Mouse (Mus musculus): ENCODE results near the gene Slc4a1. TPM values are rescaled to one million over a fixed set of nuclear protein-coding genes. Genes with fewer than 3 reads are reported as not detected.
A peak's percentile ranks its signal among the peaks of the same experiment; 100 is the strongest.
"Not testable (repeated sequence)": the region's sequence is repeated elsewhere in the genome, so short reads cannot be mapped to it uniquely, and the experiment has no call there.

Slc4a1 gene
- polyA plus RNA-seq (2012; rRNA removed) = 0.35 and 0.36 TPM in 2 replicates

DNA sequence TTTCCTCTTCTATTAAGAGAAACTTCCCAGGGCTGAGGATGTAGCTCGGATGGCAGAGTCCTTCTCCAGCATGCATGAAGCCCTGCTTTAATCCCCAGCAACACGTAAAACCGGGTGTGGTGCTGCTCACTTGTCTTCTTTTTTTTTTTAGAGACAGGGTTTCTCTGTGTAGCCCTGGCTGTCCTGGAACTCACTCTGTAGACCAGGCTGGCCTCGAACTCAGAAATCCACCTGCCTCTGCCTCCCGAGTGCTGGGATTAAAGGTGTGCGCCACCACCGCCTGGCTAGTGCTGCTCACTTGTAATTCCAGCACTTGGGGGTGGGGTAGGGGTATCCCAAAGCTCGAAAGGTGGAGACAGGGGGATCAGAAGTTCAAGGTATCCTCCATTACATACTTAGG is at the start of gene Slc4a1:
TSS of gene Slc4a1 (minus strand) at position 101 of the 400 bp plus-strand sequence.
- DNase-seq (ENCODE audit: low read depth) = not testable (repeated sequence)

DNA sequence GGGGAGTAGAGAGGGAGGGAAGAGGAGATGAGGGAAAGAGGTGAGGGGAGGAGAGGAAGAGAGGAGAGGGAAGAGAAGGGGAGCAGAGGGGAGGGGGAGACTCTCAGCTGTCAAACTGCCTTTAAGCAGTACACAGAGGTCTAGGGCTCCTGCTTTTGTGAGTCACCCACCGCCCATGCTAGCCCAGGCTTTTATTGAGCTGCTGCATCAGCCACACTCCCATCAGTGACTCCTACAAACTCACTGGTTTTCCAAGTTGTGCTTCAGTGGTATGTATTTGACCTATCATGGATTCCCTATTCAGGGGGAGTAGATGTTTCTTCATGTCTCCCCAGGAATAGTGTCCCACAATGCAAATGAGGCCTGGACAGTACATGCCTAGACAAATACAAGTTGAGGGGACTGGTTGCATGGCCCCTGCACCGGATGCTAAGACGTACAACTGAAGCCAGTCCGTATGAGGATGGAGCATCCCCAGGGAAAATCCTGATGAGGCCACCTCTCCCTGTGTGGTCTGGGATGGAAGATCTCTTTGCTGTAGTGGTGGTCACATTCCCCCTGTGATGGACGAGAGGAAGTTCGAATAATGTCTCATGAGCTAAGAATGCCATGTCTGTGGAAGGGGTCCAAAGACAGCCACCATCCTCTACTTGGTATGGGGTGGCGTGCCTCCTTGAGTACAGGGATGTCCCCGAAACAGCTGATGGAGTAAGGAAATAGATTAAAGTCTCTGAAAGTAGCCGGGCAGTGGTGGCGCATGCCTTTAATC is 49.2 kb upstream of the Slc4a1 start:
- no peak for DNase-seq (ENCODE audit: low read depth)

DNA sequence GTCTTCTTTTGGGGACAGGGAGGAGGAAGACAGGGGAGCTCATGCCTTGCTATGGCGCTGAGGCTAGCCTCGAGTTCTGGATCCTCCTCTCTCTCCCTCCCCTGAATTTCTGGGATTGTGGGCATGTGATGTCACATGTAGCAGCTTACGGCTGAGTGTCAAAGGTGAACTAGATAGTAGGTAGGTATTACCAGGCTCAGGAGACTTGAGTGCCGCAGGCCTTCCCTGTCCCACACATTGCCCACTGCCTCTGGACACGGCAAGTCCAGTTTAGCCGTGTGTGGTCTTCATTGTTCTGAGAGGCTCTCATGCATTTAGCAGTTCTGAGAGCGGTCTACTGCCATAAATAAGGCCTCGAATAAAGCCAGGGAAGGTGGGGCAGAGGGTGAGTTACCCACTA is 47.1 kb upstream of the Slc4a1 start:
- no peak for DNase-seq (ENCODE audit: low read depth)

DNA sequence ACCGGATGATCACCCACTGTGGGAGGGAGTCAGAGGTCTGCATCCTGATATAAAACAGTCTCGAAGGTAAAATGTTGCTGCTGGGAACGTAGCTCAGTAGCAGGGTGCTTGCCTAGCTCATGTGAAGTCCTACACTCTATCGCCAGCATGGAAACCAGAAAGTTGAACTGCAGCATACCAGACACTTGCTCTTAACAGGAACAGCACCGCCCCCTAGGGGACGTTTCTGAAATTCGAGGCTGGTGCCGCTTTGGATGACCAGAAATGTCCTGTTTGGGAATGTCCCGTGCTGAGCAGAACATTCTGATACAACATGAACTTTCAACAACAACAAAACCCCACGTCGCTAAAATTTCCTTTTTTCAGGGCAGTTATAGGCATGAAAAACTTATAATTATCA is 45.7 kb upstream of the Slc4a1 start:
- no peak for DNase-seq (ENCODE audit: low read depth)

DNA sequence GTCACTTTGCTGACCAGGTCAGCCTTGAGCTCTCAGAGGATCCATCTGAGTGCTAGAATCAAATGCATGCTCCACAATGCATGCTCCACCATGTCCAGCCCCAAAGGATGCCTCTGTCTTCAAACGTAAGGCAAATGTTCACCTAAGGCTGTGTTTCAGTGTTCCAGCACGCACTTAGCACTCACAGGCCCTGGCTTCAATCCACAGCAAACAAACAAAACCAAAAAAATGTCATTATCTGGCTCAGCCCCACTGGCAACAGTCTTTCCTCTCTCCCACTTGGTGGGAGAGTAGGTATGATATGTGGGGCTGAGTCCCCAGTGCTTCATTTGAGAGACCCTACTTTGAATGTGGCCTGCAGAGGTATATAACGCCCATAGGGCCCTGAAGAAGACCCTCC is 45.1 kb upstream of the Slc4a1 start:
- DNase-seq (ENCODE audit: low read depth) = no peak

DNA sequence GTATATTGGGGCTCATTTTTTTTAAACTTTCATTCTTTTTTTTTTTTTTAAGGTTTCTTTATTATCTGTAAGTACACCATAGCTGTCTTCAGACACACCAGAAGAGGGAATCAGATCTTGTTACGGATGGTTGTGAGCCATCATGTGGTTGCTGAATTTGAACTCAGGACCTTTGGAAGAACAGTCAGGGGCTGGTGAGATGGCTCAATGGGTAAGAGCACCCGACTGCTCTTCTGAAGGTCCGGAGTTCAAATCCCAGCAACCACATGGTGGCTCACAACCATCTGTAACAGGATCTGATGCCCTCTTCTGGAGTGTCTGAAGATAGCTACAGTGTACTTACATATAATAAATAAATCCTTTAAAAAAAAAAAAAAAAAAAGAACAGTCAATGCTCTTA is 44.3 kb upstream of the Slc4a1 start:
- not testable (repeated sequence) for DNase-seq (ENCODE audit: low read depth)

DNA sequence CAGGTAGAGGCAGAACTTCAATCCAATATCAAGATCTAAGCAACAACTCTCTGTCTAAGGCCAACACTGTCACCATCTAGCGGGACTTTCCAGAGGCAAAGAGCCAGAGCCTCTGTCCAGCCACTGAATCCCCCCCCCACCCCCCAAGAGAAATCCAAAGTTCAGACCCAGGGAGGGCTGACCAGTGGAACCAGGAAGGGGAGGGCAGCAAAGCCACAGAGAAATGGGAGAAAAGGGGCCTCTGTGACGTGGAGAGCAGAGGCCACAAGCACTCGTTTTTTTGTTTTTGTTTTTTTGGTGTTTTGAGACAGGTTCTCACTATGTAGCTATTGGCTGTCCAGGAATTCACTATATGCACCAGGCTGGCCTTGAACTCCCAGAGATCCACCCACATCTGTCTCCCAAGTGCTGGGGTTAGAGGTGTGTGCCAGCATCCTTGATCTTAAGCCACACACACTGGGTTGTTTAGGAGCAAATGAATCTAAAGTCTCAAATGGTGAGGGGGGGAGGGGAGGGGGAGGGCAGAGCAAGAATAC is 43.9 kb upstream of the Slc4a1 start:
- DNase-seq (ENCODE audit: low read depth) = no peak

DNA sequence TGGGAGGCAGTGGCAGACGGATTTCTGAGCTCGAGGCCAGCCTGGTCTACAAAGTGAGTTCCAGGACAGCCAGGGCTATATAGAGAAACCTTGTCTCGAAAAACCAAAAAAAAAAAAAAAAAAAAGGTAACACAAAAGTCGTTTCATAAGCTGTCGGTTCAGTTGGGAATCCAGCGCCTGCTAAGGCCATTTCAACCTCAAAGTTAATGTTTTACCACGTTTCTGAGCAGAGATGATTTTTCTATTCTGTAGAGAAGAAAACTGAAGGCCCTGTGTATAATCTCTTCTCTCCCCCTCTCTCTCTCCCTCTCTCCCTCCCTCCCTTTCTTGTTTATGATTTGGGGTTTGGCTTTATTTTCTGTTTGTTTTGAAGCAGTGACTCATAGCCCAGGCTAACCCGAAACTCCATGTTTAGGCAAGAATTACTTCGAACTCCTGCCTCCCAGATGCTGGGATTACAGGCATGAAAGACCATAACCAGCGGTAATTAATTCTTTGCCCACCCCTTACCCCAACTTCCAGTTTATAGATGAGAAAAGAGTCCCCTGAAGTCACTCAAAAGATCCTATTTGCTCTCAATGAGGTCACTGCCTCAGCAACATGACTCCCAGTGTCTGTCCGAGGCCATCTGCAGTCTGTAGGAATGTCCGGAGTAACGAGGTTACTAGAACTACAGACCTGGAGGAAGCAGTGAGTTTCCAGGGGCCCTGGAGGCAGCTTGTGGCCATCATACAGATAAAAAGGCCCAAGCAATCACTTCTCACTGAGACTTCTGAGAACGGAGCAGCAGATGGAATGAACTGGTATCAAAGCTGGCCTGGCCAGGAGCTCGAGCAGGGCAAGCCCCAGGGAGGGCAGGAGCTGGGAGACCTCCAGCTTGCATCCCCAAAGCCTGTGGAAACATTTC is 43.1 kb upstream of the Slc4a1 start:
- no peak for DNase-seq (ENCODE audit: low read depth)

DNA sequence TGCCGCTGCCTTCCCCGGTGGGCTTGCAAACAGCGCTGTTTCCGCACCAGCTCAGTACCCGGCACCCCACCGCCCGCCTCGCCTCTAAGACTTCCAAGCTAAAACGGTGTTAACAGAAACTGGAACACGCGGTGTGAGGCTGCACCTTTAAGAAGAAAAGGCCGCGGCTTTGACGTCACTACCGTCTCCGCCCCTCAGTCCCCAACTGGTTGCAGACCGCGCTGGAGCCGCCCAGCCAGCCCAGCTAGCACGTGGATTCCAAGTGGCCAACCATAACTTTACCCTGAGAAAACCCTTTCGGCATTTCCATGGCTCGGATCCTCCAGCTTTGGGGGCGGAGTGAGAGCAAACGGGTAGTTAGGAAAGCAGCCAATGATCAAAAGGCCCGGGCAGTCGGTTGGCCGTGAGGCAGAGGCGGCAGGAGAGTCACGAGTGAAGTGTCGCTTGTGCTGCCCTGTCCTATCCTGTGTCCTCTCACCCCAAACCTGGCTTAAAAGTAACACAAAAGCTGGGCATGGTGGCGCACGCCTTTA is 42.4 kb upstream of the Slc4a1 start:
- DNase-seq (ENCODE audit: low read depth) = peak; percentile 94

DNA sequence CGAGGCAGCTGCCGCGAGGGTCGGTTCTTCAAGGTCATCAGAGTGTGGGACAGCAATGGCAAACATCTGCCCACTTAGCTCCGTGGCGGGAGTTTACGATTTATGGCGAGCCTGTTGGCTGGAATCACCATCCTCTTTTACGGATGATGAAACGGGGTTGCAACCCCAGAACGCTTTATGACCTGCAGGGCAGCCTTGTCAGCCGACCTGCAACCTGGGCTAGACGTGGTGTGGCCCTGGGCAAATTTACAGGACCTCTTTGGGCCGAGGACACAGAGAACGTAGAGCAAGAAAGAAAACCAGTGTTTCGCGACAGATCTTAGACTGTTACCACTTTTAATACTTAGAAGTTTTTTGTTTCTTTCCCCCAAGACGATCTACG is 41.8 kb upstream of the Slc4a1 start, which contains the start of gene Slc25a39:
TSS of gene Slc25a39 (minus strand) at position 113 of the 382 bp plus-strand sequence.
- no peak for DNase-seq (ENCODE audit: low read depth)

DNA sequence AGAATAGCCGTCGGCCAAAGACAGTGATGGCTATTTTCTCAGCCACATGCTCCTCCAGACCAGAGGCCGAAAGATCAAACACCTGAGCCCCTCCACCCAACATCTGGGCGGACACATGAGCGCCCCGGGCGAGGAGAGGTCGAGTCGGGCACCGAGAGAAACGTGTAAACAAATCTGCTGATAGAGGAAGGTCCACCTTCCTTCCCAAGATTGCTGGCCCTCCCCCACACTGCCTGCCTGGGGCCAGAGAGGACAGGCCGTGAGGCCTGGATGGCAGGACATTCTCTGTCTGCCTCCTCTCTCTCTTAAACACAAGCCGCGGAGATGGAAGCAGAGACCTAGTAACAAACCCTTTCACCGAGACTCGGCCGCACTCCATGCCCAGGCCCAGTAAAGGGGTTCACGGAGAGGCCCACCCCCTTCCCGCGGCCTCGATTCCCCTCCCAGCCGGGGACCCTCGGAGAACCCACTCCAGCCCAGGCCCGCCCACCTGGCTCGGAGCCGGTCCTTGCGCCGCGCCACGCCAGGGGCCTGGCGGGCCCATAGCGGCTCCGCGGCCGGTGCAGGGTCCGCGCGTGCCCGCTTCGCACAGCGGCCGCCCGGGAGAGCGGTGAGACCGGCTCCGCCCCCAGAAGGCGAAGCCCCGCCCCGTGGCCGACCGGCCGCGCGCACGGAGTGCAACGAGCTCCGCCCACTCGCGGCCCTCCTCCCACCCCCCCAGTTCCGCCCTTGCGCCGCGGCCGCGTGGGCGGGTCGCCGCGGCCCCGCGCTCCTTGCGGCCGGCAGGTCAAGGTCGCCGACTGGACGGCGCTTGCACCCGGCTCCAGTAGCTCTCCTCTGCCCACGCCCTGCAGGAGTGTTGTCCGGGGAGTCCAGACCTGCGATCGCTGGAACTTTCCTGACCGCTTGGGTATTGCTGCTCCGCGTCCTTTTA is 41.2 kb upstream of the Slc4a1 start:
- no peak for DNase-seq (ENCODE audit: low read depth)

DNA sequence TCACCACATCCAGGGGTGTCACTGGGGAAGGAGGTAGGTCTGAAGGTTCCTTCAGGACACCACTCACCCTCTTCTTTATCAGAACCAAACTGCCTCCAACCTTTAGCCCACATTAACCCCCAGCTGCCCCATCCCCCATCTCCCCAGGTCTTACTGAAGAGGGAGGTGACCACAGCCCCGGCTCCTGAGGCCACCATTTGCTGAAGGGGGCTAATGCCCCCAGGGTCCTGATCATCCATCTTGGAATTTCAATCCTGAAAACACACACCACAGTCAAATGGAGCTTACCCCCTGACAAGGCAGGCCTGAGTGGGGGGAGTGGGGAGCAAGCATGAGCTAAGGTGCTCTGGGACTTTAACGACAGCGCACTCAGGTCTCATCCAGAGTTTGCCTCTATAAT is 40.4 kb upstream of the Slc4a1 start:
- no peak for DNase-seq (ENCODE audit: low read depth)

DNA sequence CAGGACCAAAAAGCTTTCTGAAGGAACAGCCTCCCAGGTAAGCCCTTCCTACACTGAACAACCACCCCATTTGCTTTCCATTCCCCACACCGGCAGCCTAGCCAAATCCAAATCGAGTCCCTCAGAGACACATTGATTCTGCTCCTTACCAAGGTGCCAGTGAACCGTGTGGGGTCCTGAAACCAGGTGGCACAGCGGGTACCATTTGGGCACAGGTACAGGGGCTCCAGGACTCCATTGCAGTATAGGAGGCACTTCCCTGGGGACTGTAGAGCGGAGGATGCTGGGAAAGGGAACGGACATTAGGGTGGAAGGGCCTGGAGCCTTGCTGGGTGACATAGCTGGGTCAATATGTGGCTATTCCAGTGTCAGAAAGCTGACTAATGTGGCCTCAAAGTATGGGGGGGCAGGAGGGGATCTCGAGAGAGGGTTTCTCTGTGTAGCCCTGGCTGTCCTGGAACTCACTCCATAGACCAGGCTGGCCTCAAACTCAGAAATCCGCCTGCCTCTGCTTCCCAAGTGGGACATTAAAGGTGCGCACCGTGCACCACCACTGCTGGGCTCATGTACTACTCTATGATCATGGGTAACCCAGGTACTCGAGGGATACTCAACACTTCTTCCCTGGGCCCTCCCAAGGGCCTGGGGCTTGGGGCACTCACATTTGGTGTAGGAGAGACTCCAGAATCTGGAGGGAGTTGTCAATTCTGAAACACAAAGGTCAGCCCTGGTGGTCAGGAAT is 39.7 kb upstream of the Slc4a1 start:
- no peak for DNase-seq (ENCODE audit: low read depth)

DNA sequence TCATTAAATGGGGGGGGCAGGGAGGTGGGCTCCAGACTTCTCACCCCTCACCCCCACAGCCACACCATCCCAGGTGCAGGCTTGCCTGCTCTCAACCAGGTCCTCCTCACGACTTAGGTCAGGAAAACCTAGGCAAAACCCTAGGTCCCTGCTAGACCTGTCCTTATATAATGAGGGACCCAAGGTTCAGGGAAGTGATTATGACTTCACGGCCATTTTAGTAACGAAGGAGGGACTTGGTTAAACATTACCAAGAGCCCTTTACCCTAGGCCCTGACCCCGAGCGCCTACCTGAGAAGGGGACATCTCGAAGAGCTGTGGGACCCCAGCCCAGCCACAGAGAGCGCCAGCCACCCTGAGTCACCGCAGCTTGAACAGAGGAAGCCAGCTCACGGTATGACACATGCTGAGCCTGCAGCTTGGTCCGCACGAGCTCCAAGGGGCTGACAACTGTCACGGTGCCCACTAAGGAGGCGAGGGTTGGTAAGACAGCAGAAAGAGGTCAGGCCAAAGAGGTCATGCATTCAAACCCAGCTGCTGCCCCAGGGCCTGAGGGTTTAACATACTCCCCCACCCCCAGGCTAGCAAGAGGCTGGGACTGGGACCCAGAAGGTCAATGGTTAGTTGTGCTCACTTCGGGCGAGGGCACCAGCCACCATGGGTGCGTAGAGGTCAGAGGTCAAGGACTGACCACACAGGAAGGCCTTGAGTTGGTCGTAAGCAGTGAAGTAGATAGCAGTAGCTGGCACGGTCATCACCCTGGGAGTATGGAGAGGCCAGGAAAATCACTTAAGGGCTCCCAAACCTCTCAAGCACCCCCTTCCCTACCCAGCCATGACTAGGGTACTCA is 38.4 kb upstream of the Slc4a1 start:
- DNase-seq (ENCODE audit: low read depth) = no peak

DNA sequence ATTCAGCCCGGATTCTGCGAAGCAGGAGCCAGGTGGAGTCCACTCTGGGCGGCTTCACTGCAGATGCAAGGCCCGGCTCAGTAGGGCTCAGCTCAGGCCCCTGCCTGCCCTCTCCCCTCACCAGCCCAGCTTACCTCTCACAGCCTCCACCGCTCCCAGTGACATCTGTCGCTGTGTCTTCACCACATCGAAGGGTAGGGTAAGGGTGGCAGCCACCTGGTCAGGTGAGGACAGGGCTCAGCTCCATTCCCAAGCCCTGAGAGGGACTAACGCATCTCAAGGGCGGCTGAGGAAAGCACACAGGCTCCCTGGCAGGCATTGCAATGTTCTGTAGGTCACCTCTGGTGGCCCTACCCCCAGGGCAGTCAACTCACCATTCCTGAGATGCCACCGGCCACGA is 37.7 kb upstream of the Slc4a1 start:
- no peak for DNase-seq (ENCODE audit: low read depth)

DNA sequence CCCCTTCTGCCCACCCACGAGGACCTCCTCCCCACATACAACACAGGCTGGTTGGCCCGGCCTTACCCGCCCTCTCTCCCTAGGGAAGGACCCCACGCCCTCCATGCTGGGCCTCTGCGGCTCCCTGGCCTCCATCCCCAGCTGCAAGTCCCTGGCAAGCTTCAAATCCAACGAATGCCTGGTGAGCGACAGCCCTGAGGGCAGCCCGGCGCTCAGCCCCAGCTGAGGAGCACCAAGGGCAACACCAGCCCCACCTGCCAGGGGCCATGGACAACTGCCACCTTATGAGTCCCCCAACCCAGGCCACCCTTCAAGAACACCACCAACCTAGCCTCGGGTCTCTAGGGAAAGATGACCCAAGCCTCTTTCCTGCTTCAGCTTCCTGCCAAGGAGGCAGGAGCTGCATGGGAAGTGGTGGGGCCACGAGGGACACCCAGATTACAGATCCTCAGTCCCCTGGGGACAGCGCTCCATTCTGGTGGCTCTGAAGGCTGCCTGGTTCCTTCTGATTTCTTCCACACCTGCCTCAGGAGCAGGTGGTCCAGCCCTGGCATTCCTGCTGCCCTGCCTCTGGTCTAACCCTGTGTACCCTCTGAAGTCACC is 36.0 kb upstream of the Slc4a1 start:
- no peak for DNase-seq (ENCODE audit: low read depth)

DNA sequence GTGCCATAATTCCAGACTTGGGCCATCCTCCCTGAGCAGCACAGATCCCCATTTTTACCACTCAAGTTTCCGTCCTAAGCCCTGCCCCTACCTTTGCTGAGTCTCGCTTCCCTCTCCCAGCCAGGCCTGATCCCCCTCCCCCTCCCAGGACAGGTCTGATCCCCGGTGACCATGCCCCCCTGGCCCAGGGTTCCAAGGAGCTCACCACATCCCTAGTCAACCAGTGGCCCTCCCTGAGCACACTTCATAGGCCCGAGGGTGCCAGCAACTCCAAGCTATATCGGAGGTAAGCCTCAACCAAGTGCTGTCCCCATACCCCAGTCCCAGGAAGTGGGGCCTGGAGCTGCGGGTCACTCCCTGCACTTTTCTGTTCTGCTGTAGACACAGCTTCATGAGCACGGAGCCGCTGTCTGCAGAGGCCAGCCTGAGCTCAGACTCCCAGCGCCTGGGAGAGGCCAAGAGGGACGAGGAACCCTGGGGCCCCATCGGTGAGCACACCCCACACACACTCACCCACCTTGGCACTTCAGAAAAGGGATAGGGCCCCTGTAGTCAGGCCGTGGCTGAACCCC is 34.6 kb upstream of the Slc4a1 start:
- DNase-seq (ENCODE audit: low read depth) = no peak

DNA sequence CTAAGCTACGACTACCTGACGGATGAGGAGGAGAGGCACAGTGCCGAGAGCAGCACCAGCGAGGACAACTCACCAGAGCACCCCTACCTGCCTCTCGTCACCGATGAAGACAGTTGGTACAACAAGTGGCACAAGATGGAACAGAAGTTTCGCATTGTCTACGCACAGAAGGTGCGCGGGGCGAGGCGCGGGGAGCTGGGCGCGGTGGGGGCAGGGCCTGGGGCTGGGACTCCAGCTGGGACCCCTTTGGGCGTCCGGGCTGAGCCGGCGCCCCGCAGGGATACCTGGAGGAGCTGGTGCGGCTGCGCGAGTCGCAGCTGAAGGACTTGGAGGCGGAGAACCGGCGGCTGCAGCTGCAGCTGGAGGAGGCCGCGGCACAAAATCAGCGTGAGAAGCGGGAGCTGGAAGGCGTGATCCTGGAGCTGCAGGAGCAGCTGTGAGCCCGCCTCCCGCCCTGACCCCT is 33.6 kb upstream of the Slc4a1 start:
- DNase-seq (ENCODE audit: low read depth) = no peak

DNA sequence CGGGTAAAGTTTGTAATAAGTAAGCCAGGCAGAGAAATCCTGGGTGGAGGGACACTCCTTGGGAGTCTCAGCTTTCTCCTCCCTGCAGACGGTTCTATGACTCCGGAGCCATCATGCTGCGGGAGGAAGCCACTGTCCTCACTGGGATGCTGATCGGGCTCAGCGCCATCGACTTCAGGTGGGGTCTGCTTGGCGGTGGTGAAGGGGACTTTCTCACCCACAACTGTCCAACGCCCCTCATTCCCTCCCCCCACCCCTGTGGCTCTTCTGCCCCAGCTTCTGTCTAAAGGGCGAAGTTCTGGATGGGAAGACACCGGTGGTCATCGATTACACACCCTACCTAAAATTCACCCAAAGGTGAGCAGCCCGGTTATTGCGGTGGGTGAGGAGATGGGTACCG is 33.1 kb upstream of the Slc4a1 start:
- DNase-seq (ENCODE audit: low read depth) = no peak
